Mouse (Mus musculus) regulatory T cell (primary cell): ENCODE results near the gene Cabp4.

Source experiments
- in situ Hi-C: fragments of 300-600 bp; cut with MboI, MseI; formaldehyde crosslinking; loops from one replicate; pipeline ENCODE4 v1.15.1; 2025; ENCODE audit warnings: high pct_unique_total_duplicates

Gene Cabp4

GRCm38 (mm10) chr19:4087090-4087489, 56.7 kb downstream of the Cabp4 start:
- in situ Hi-C loops: no loop called here

GRCm38 (mm10) chr19:4086156-4086555, 57.7 kb downstream of the Cabp4 start:
- in situ Hi-C loops: no loop called here
